Mouse (Mus musculus) intestine, embryonic 14.5 days (tissue): ENCODE results near the gene Synpr. TPM values are rescaled to one million over a fixed set of nuclear protein-coding genes. Genes with fewer than 3 reads are reported as not detected.
A peak's percentile ranks its signal among the peaks of the same experiment; 100 is the strongest.

Experiments
- ATAC-seq: fragments of 200-750 bp; cut with Nextera tagmentation; replicated peaks from 2 replicates; pipeline ENCODE4 v1.8.0; 2017; ENCODE audit warnings: low read depth, moderate number of reproducible peaks, moderate TSS enrichment, moderate library complexity; ENCODE audit not compliant: low FRiP score, low TSS enrichment
- DNase-seq: peaks from one replicate; pipeline ENCODE4 v3.0.0-alpha.2; 2018; ENCODE audit warnings: low spot score
- H3K27ac ChIP-seq: fragments of 300-500 bp; sonication (generic); 2 replicates; pipeline ENCODE4 v1.5.1; 2014; ENCODE audit warnings: low read depth, mild to moderate bottlenecking, control low read depth
- H3K27me3 ChIP-seq: fragments of 300-500 bp; sonication (generic); replicated peaks from 2 replicates; pipeline ENCODE4 v1.6.1; 2014; ENCODE audit warnings: low read length, control low read depth; ENCODE audit not compliant: control insufficient read depth, insufficient read depth
- H3K36me3 ChIP-seq: fragments of 300-500 bp; sonication (generic); 2 replicates; pipeline ENCODE4 v1.6.1; 2014; ENCODE audit warnings: low read length, control low read depth; ENCODE audit not compliant: control insufficient read depth, insufficient read depth
- H3K4me1 ChIP-seq: fragments of 300-500 bp; sonication (generic); replicated peaks from 2 replicates; pipeline ENCODE4 v1.6.1; 2014; ENCODE audit warnings: low read length, control low read depth, mixed read lengths; ENCODE audit not compliant: control insufficient read depth, insufficient read depth
- H3K4me2 ChIP-seq: fragments of 300-500 bp; sonication (generic); 2 replicates; pipeline ENCODE4 v1.6.1; 2014; ENCODE audit warnings: low read length
- H3K4me3 ChIP-seq: fragments of 300-500 bp; sonication (generic); 2 replicates; pipeline ENCODE4 v1.5.1; 2014; ENCODE audit warnings: low read depth, low read length, control low read depth, mixed read lengths
- H3K9ac ChIP-seq: fragments of 300-500 bp; sonication (generic); 2 replicates; pipeline ENCODE4 v1.6.1; 2014; ENCODE audit warnings: mild to moderate bottlenecking, low read length
- H3K9me3 ChIP-seq: fragments of 300-500 bp; sonication (generic); 2 replicates; pipeline ENCODE4 v1.6.1; 2016; ENCODE audit warnings: low read length, control low read depth; ENCODE audit not compliant: control insufficient read depth
- WGBS: fragments of 180-500 bp; shearing (Covaris S2); extraction: QIAGEN DNeasy Blood & Tissue Kit; methylation state at CpG from one replicate; pipeline ENCODE4 v1.1.7; 2014; 5-methylcytosine and 5-hydroxymethylcytosine counted together
- polyA plus RNA-seq: library from polyadenylated mRNA; unstranded; fragments of >200 nt; fragmentation: Nextera tagmentation; extraction: Ambion mirVana; gene quantifications from 2 replicates; pipeline ENCODE4 v1.2.1, GENCODE M21; 2014

The Synpr gene
- polyA plus RNA-seq, 1 experiment from 2014 or later = 4.3 TPM

GRCm38 (mm10) chr14:13547746-13548145 is 263.2 kb downstream of the Synpr start:
- no peaks in the 10 kb centered on the region for H3K9me3 ChIP-seq
- no peak overlapping the region for H3K4me3 ChIP-seq
- no peak overlapping the region for H3K4me2 ChIP-seq
- no peaks in the 10 kb centered on the region for H3K36me3 ChIP-seq
- H3K27me3 ChIP-seq = no peaks in the 10 kb centered on the region
- ATAC-seq = no peak
- H3K4me1 ChIP-seq = no peaks in the 10 kb centered on the region
- H3K27ac ChIP-seq = no peak overlapping the region
- 47% methylated on average over 2 of the region's 2 CpGs for WGBS
- no peak overlapping the region for H3K9ac ChIP-seq
- DNase-seq = no peak

GRCm38 (mm10) chr14:13551209-13551608 is 266.6 kb downstream of the Synpr start:
- no peak for ATAC-seq
- Histone ChIP-seq H3K27me3 (no peaks in the 10 kb centered on the region), H3K4me3 (no peak overlapping the region), H3K4me2 (no peak overlapping the region), H3K9me3 (no peaks in the 10 kb centered on the region), H3K36me3 (no peaks in the 10 kb centered on the region), H3K4me1 (no peaks in the 10 kb centered on the region), H3K27ac (no peak overlapping the region), H3K9ac (no peak overlapping the region)
- 81% methylated on average over 4 of the region's 4 CpGs for WGBS
- DNase-seq = no peak

DNA sequence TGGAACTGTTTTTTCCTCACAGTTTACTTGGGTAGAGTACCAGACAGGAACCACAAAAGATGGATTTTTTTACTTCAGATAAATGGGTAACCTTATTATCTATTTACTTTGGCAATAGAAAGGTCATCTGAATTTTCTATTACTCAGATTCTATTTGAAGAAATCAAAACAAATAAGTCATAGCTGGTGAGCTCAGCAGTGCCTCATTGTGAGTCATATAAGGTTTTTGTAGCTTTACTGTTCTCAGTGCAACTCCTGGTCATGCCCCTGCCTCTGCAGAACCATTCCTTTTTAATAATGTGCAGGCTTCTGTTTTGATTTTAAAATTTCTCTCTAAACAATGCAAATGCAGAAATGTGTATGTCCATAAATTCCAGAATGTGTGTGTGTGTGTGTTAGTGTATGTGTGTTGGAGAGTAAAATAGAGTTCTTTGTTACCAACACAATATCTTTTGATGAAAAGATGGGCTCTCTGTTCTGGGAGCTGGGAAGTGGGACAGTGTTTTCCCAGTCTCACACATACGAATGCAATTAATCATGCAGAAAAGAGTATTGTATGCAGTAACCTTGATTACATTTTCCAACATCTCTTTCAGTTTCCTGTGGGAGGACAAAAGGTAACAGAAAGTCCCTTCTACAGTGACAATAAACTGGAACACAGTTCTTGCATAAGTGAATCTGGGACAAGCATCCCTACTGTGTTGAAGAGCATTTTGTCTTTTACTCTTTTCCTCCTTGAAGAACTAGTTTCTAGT is 269.2 kb downstream of the Synpr start:
- Histone ChIP-seq H3K4me2 (no peak overlapping the region), H3K9me3 (no peaks in the 10 kb centered on the region), H3K27me3 (no peaks in the 10 kb centered on the region), H3K9ac (no peak overlapping the region), H3K36me3 (no peaks in the 10 kb centered on the region), H3K4me1 (no peaks in the 10 kb centered on the region), H3K27ac (no peak overlapping the region), H3K4me3 (no peak overlapping the region)
- no peak for ATAC-seq
- WGBS = 88% methylated on average over 1 of the region's 1 CpGs
- no peak for DNase-seq

GRCm38 (mm10) chr14:13554631-13555030 is 270.1 kb downstream of the Synpr start:
- WGBS = 88% methylated on average over 4 of the region's 4 CpGs

GRCm38 (mm10) chr14:13558117-13558516 is 273.5 kb downstream of the Synpr start:
- no peak overlapping the region for H3K4me3 ChIP-seq
- DNase-seq (no peak), ATAC-seq (no peak)
- WGBS = 75% methylated on average over 2 of the region's 2 CpGs
- H3K27ac ChIP-seq = no peak overlapping the region
- H3K27me3 ChIP-seq = no peaks in the 10 kb centered on the region
- no peaks in the 10 kb centered on the region for H3K36me3 ChIP-seq
- no peaks in the 10 kb centered on the region for H3K4me1 ChIP-seq
- no peak overlapping the region for H3K4me2 ChIP-seq
- no peak overlapping the region for H3K9ac ChIP-seq
- no peaks in the 10 kb centered on the region for H3K9me3 ChIP-seq

More at GRCm38 (mm10) chr14:13554631-13555030, 270.1 kb downstream of the Synpr start:
- Histone ChIP-seq H3K4me2 (no peak overlapping the region), H3K36me3 (no peaks in the 10 kb centered on the region), H3K9me3 (no peaks in the 10 kb centered on the region), H3K9ac (no peak overlapping the region), H3K27me3 (no peaks in the 10 kb centered on the region), H3K4me1 (no peaks in the 10 kb centered on the region), H3K27ac (no peak overlapping the region), H3K4me3 (no peak overlapping the region)
- no peak for ATAC-seq
- no peak for DNase-seq

DNA sequence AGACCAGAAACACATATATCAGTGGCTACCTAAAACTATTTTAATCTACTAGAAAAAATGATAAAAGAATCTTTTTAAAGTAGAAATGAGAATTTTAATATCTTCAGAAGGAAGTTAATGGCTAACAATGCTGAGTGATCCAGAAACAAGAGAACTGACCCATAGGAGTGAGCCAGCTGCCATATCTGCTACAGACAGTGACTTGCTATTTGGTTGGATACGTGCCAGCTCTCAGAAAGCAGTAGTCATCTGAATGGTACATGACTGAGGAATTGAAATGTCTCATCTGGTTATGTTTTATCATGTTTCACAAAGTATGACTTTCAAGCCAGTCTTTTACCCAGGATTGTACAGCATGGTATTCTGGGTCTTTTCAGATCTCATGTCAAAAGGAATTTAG is 282.7 kb downstream of the Synpr start:
- Histone ChIP-seq H3K4me3 (no peak overlapping the region), H3K27me3 (no peaks in the 10 kb centered on the region), H3K4me1 (no peaks in the 10 kb centered on the region), H3K9ac (no peak overlapping the region), H3K4me2 (no peak overlapping the region), H3K27ac (no peak overlapping the region), H3K9me3 (no peaks in the 10 kb centered on the region), H3K36me3 (no peaks in the 10 kb centered on the region)
- DNase-seq (no peak), ATAC-seq (no peak)
- 76% methylated on average over 1 of the region's 1 CpGs for WGBS

- no peaks in the 10 kb centered on the region; the same call in 1 of the 2 replicates for H3K4me1 ChIP-seq
- H3K4me3 ChIP-seq = no peak overlapping the region
- H3K27me3 ChIP-seq = no peaks in the 10 kb centered on the region
- no peak overlapping the region for H3K4me2 ChIP-seq
- H3K27ac ChIP-seq = no peak overlapping the region
- DNase-seq (no peak), ATAC-seq (no peak)
- no peaks in the 10 kb centered on the region for H3K9me3 ChIP-seq
- H3K9ac ChIP-seq = no peak overlapping the region
- no peaks in the 10 kb centered on the region for H3K36me3 ChIP-seq
- WGBS = 77% methylated on average over 2 of the region's 2 CpGs
Measured at GRCm38 (mm10) chr14:13567996-13568395, 283.4 kb downstream of the Synpr start.

GRCm38 (mm10) chr14:13571941-13572340 is 287.4 kb downstream of the Synpr start:
- Histone ChIP-seq H3K27ac (no peak overlapping the region), H3K36me3 (no peaks in the 10 kb centered on the region), H3K4me1 (no peaks in the 10 kb centered on the region; the same call in 1 of the 2 replicates), H3K4me2 (no peak overlapping the region), H3K9ac (no peak overlapping the region), H3K9me3 (no peaks in the 10 kb centered on the region), H3K27me3 (no peaks in the 10 kb centered on the region), H3K4me3 (no peak overlapping the region)
- ATAC-seq (no peak), DNase-seq (no peak)

GRCm38 (mm10) chr14:13572530-13572929 is 287.9 kb downstream of the Synpr start:
- Histone ChIP-seq H3K4me1 (no peaks in the 10 kb centered on the region; the same call in 1 of the 2 replicates), H3K27ac (no peak overlapping the region), H3K36me3 (no peaks in the 10 kb centered on the region), H3K27me3 (no peaks in the 10 kb centered on the region), H3K9ac (no peak overlapping the region), H3K4me3 (no peak overlapping the region), H3K9me3 (no peaks in the 10 kb centered on the region), H3K4me2 (no peak overlapping the region)
- ATAC-seq = peak; percentile 66; the same call in 1 of the 2 replicates
- no peak for DNase-seq
- WGBS = 0% methylated on average over 1 of the region's 1 CpGs
